Mouse (Mus musculus) ES-E14 (cell line): ENCODE results near the gene Dhx36.

Experiments used
- MAFK ChIP-seq: IDR thresholded peaks from 2 replicates; pipeline ENCODE4 v1.6.1; 2014; ENCODE audit warnings: mild to moderate bottlenecking, low read depth, low read length, inconsistent platforms; ENCODE audit not compliant: insufficient read depth
- ZNF384 ChIP-seq: IDR thresholded peaks from 2 replicates; pipeline ENCODE4 v1.6.1; 2012; ENCODE audit warnings: low read depth, low read length, inconsistent platforms

- TF ChIP-seq ZNF384 (no peak), MAFK (no peak)
These were observed 51.0 kb downstream of the Dhx36 start for GRCm38 (mm10) chr3:62455854-62456253.
